Mouse (Mus musculus) stomach, postnatal 0 days (tissue): Measurements from ENCODE around the gene Frmd7. TPM values are rescaled to one million over a fixed set of nuclear protein-coding genes. Genes with fewer than 3 reads are reported as not detected.

ENCODE experiments used
- ATAC-seq: fragments of 200-750 bp; cut with Nextera tagmentation; 2 replicates; pipeline ENCODE4 v1.8.0; 2017; ENCODE audit not compliant: low FRiP score, low TSS enrichment
- DNase-seq: peaks from one replicate; pipeline ENCODE4 v3.0.0-alpha.2; 2016; ENCODE audit warnings: low spot score
- H3K27ac ChIP-seq: fragments of 300-500 bp; sonication (generic); replicated peaks from 2 replicates; pipeline ENCODE4 v1.5.1; 2014; ENCODE audit warnings: mild to moderate bottlenecking, control low read depth
- H3K27me3 ChIP-seq: fragments of 300-500 bp; sonication (generic); 2 replicates; pipeline ENCODE4 v1.6.1; 2014; ENCODE audit warnings: low read length; ENCODE audit not compliant: control insufficient read depth, insufficient read depth
- H3K36me3 ChIP-seq: fragments of 300-500 bp; sonication (generic); 2 replicates; pipeline ENCODE4 v1.6.1; 2014; ENCODE audit warnings: low read length, mixed read lengths; ENCODE audit not compliant: control insufficient read depth, insufficient read depth
- H3K4me1 ChIP-seq: fragments of 300-500 bp; sonication (generic); replicated peaks from 2 replicates; pipeline ENCODE4 v1.6.1; 2014; ENCODE audit warnings: antibody characterized with exemption; ENCODE audit not compliant: control insufficient read depth, insufficient read depth
- H3K4me2 ChIP-seq: fragments of 300-500 bp; sonication (generic); replicated peaks from 2 replicates; pipeline ENCODE4 v1.6.1; 2014; ENCODE audit warnings: low read depth, mild to moderate bottlenecking, control low read depth, moderate library complexity
- H3K4me3 ChIP-seq: fragments of 300-500 bp; sonication (generic); 2 replicates; pipeline ENCODE4 v1.5.1; 2014; ENCODE audit warnings: low read depth, low read length, control low read depth
- H3K9ac ChIP-seq: fragments of 300-500 bp; sonication (generic); 2 replicates; pipeline ENCODE4 v1.6.1; 2014; ENCODE audit warnings: mild to moderate bottlenecking, low read length, control low read depth, mixed read lengths
- H3K9me3 ChIP-seq: fragments of 300-500 bp; sonication (generic); 2 replicates; pipeline ENCODE4 v1.6.1; 2016; ENCODE audit warnings: low read length; ENCODE audit not compliant: control insufficient read depth
- CTCF ChIP-seq: IDR thresholded peaks from 2 replicates; pipeline ENCODE4 v1.5.1; 2016; ENCODE audit warnings: antibody characterized with exemption, low read depth, mild to moderate bottlenecking, moderate library complexity
- EP300 ChIP-seq: optimal IDR thresholded peaks from 2 replicates; pipeline ENCODE3; 2016; ENCODE audit warnings: antibody characterized with exemption
- WGBS: fragments of 180-500 bp; shearing (Covaris S2); extraction: QIAGEN DNeasy Blood & Tissue Kit; methylation state at CpG from one replicate; pipeline ENCODE4 v1.1.7; 2014; 5-methylcytosine and 5-hydroxymethylcytosine counted together
- polyA plus RNA-seq: library from polyadenylated mRNA; unstranded; fragments of >200 nt; fragmentation: Nextera tagmentation; extraction: Ambion mirVana; gene quantifications from 2 replicates; pipeline ENCODE4 v1.2.1, GENCODE M21; 2015

Gene Frmd7
- polyA plus RNA-seq, 1 experiment from 2014 or later: not detected

DNA sequence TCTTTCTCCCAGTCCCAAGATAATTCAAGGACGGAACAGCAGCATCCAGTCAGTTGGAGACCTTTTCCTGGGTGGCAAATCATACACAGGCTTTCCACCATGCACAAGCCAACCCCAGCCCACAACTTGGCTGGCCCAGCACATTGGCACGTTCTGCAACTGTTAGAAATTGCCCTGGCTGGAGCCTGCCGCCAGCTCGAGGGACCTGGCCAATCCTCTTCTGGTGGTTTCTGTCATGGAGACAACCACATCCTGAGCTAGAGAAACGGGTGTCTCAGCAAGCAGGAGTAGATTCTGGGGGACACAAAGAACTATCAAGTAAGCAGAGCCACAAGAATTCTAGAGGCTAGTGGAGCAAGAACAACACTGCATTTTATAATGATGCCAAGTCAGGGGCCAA is 32.6 kb downstream of the Frmd7 start:
- H3K27me3 ChIP-seq: no peaks in the 10 kb centered on the region
- no peak for ATAC-seq
- H3K9ac ChIP-seq: no peak overlapping the region

DNA sequence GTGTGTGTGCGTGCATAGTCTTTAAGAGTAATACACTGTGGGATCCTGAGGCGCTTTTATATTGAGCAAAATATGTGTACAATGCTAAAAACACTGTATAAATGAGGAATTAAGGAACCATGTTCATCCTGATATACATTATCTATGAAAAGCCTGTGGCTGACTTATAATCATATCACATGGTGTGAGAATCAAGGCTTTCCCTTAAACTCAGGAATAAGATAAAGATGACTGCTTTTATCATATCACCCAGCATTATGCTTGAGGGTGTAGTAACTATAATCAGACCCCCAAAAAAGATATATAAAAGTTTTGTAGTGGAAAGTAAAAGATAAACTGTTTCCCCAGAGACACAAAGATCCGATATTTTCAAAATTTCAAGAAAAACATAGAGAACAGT is 39.0 kb downstream of the Frmd7 start:
- ATAC-seq (no peak), DNase-seq (no peak)
- Histone ChIP-seq H3K9me3 (no peaks in the 10 kb centered on the region), H3K4me3 (no peak overlapping the region), H3K36me3 (no peaks in the 10 kb centered on the region), H3K9ac (no peak overlapping the region), H3K27ac (no peak overlapping the region), H3K4me2 (no peak overlapping the region), H3K4me1 (no peaks in the 10 kb centered on the region), H3K27me3 (no peaks in the 10 kb centered on the region)
- WGBS: 80% methylated on average over 3 of the region's 3 CpGs
- TF ChIP-seq EP300 (no peak), CTCF (no peak)

More for the DNA sequence above, 32.6 kb downstream of the Frmd7 start:
- Histone ChIP-seq H3K4me2 (no peak overlapping the region), H3K27ac (no peak overlapping the region), H3K4me1 (no peaks in the 10 kb centered on the region), H3K9me3 (no peaks in the 10 kb centered on the region), H3K4me3 (no peak overlapping the region), H3K36me3 (no peaks in the 10 kb centered on the region)
- TF ChIP-seq EP300: no peak
- TF ChIP-seq CTCF: no peak
- DNase-seq: no peak
- WGBS: 79% methylated on average over 5 of the region's 5 CpGs

DNA sequence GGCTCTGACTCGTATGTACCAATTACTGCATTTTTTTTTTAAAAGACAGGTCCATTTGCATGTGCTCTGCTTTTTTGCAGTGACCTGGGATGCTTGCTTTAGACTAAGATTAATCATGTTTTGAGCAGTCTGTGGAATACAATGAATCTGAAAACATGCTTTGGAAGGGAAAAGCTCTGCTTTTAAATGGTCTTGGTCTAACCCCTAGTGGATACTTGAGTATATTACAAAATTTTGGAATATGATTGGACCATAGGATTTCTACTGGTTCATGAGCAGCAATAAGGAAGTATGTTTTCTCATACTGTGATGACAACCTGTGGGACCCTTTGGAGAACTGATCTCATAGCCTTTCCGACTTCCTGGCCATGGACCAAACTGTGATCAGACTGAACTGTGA is 54.5 kb downstream of the Frmd7 start:
- ATAC-seq (no peak), DNase-seq (no peak)
- 76% methylated on average over 2 of the region's 2 CpGs for WGBS
- Histone ChIP-seq H3K4me2 (no peak overlapping the region), H3K27me3 (no peaks in the 10 kb centered on the region), H3K36me3 (no peaks in the 10 kb centered on the region), H3K9ac (no peak overlapping the region), H3K4me3 (no peak overlapping the region), H3K27ac (no peak overlapping the region), H3K9me3 (no peaks in the 10 kb centered on the region), H3K4me1 (no peaks in the 10 kb centered on the region)
- TF ChIP-seq EP300 (no peak), CTCF (peak; percentile 61)

- no peaks in the 10 kb centered on the region for H3K27me3 ChIP-seq
- 80% methylated on average over 6 of the region's 6 CpGs for WGBS
- ATAC-seq (no peak), DNase-seq (no peak)
- no peaks in the 10 kb centered on the region for H3K36me3 ChIP-seq
- H3K27ac ChIP-seq: no peak overlapping the region
- H3K9ac ChIP-seq: no peak overlapping the region
- H3K9me3 ChIP-seq: no peaks in the 10 kb centered on the region
- no peak overlapping the region for H3K4me3 ChIP-seq
- TF ChIP-seq EP300: no peak
- TF ChIP-seq CTCF: no peak
- H3K4me2 ChIP-seq: no peak overlapping the region
- no peaks in the 10 kb centered on the region for H3K4me1 ChIP-seq
Observed at GRCm38 (mm10) chrX:50874246-50875002, 68.1 kb downstream of the Frmd7 start.

- no peak for TF ChIP-seq CTCF
- TF ChIP-seq EP300: no peak
- no peaks in the 10 kb centered on the region for H3K9me3 ChIP-seq
- ATAC-seq (no peak), DNase-seq (no peak)
- H3K4me2 ChIP-seq: no peak overlapping the region
- no peaks in the 10 kb centered on the region for H3K27me3 ChIP-seq
- no peak overlapping the region for H3K4me3 ChIP-seq
- no peaks in the 10 kb centered on the region for H3K4me1 ChIP-seq
- H3K27ac ChIP-seq: no peak overlapping the region
- H3K9ac ChIP-seq: no peak overlapping the region
- no peaks in the 10 kb centered on the region for H3K36me3 ChIP-seq
- WGBS: 78% methylated on average over 5 of the region's 5 CpGs
Observed at GRCm38 (mm10) chrX:50864734-50865133, 77.8 kb downstream of the Frmd7 start.

- Histone ChIP-seq H3K9me3 (no peaks in the 10 kb centered on the region), H3K4me2 (no peak overlapping the region), H3K9ac (no peak overlapping the region), H3K4me3 (no peak overlapping the region), H3K36me3 (no peaks in the 10 kb centered on the region), H3K27me3 (no peaks in the 10 kb centered on the region), H3K4me1 (no peaks in the 10 kb centered on the region), H3K27ac (no peak overlapping the region)
- no peak for TF ChIP-seq CTCF
- no peak for TF ChIP-seq EP300
- ATAC-seq: no peak
- DNase-seq: no peak
- 58% methylated on average over 2 of the region's 2 CpGs for WGBS
Observed at GRCm38 (mm10) chrX:50863771-50864170, 78.7 kb downstream of the Frmd7 start.
